Mouse (Mus musculus): ENCODE results near the gene Map4k1. TPM values are rescaled to one million over a fixed set of nuclear protein-coding genes. Genes with fewer than 3 reads are reported as not detected.

Gene Map4k1
- polyA plus RNA-seq, 1 experiment from 2014 or later: 4.7 TPM

GRCm38 (mm10) chr7:28991616-28992015 lies 9.8 kb downstream of the Map4k1 start:
- DNase-seq (ENCODE audit: low read depth, low spot score) (no peak), ATAC-seq (no peak)
- ChIA-PET POLR2A (interaction anchor here (0.7 to 0.9 kb wide), 2 partner anchors 11 to 33 kb away, joined by 3 read pairs; no protein-coding TSS in a partner anchor), CTCF (interaction anchor here (0.9 kb wide), 1 partner anchor 48 kb away, joined by 4 read pairs; no protein-coding TSS in a partner anchor)
- no peaks in the 10 kb centered on the region for H3K27me3 ChIP-seq
- in situ Hi-C loops (cut with MboI; ENCODE audit: low pct_unique_long_range_greater_than_20kb): no loop called here
- TF ChIP-seq CTCF (IDR thresholded peaks at IDR 0.05): no peak

GRCm38 (mm10) chr7:28992997-28993396 lies 11.1 kb downstream of the Map4k1 start:
- in situ Hi-C loops (cut with MboI; ENCODE audit: low pct_unique_long_range_greater_than_20kb): no loop called here
- ATAC-seq: no peak
- POLR2A ChIA-PET: no interaction called here
- CTCF ChIA-PET: interaction anchor here (0.5 to 1.0 kb wide), 2 partner anchors 10 to 63 kb away, joined by 3 read pairs; no protein-coding TSS in a partner anchor
- no peak for DNase-seq (ENCODE audit: low read depth, low spot score)
- no peak for TF ChIP-seq CTCF (IDR thresholded peaks at IDR 0.05)
- no peaks in the 10 kb centered on the region for H3K27me3 ChIP-seq

GRCm38 (mm10) chr7:28993402-28993801 lies 11.6 kb downstream of the Map4k1 start:
- POLR2A ChIA-PET: no interaction called here
- no peak for ATAC-seq
- in situ Hi-C loops (cut with MboI; ENCODE audit: low pct_unique_long_range_greater_than_20kb): no loop called here
- no peaks in the 10 kb centered on the region for H3K27me3 ChIP-seq
- TF ChIP-seq CTCF (IDR thresholded peaks at IDR 0.05): no peak
- CTCF ChIA-PET: interaction anchor here (1.0 kb wide), 1 partner anchor 9 kb away, joined by 3 read pairs; no protein-coding TSS in a partner anchor
- no peak for DNase-seq (ENCODE audit: low read depth, low spot score)

- no peaks in the 10 kb centered on the region for H3K27me3 ChIP-seq
- TF ChIP-seq CTCF (IDR thresholded peaks at IDR 0.05): no peak
- DNase-seq (ENCODE audit: low read depth, low spot score) (no peak), ATAC-seq (peak; percentile 38)
- in situ Hi-C loops (cut with MboI; ENCODE audit: low pct_unique_long_range_greater_than_20kb): no loop called here
- POLR2A ChIA-PET: interaction anchor here (0.9 kb wide), 1 partner anchor 19 kb away, joined by 4 read pairs; no protein-coding TSS in a partner anchor
- CTCF ChIA-PET: no interaction called here
Measured at GRCm38 (mm10) chr7:29000651-29001605, 19.1 kb downstream of the Map4k1 start.

DNA sequence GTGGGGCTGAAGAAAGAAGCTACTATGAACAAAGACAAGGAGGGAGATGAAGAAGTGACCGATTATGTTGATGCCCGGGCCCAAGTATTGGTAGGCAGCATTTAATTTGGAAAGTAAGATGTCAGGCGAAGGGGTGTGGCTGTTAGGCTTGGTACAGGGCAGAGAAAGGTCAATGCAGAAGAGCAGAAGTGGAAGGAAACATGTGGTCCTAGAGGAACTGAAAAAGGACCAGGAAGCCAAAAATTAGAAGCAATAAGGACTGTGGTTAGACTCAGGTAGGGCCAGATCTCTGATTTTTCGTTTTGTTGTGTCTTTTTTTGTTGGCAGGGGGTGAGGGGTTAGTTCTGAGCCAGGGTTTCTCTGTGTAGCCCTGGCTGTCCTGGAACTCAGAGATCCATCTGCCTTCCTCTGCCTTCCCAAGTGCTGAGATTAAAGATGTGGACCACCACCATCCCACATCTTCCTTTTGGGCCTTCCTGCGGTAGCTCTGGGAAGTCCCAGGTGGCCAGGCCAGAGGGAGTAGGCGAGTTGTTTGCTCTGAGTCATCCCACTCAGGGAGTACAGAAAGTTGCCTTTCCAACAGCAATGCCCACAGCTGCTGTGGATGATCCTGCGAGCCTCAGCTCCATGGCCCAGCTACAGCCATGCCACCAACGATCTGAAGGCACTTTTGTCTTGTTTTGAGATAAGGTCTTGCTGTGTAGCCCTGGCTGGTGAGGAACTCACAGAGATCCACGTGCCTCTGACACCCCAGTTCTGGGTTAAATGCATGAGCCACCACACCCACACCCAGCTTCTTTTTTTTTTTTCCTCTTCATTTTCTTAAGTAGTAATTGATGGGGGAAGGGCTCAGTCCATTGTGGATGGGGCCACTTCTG lies 25.6 kb downstream of the Map4k1 start:
- no peak for TF ChIP-seq CTCF (IDR thresholded peaks at IDR 0.05)
- no peak for ATAC-seq
- in situ Hi-C loops (cut with MboI; ENCODE audit: low pct_unique_long_range_greater_than_20kb): no loop called here
- CTCF ChIA-PET: interaction anchor here (1.4 kb wide), 1 partner anchor 11 kb away, joined by 3 read pairs; no protein-coding TSS in a partner anchor
- H3K27me3 ChIP-seq: peaks cover 5% of the 10 kb centered on the region
- DNase-seq (ENCODE audit: low read depth, low spot score): no peak
- POLR2A ChIA-PET: no interaction called here

DNA sequence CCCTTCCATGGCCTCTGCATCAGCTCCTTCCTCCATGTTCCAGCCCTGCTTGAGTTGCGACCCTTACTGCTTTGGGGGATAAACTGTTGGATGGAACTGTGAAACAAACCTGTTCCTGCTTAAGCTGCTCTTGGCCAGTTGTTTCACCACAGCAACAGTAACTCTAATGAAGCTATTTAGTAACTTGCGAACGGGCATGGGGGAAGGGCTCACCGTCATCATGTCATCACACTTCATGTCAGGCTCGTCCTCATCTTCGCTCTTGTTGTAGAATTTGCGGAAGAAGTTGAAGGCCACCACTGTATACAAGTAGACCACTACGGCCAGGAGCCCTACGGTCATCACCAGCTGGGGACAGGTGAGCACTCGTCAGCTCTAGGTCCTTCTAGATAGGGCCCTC lies 26.3 kb downstream of the Map4k1 start:
- ATAC-seq (no peak), DNase-seq (ENCODE audit: low read depth, low spot score) (no peak)
- ChIA-PET CTCF (interaction anchor here (1.4 kb wide), 1 partner anchor 10 kb away, joined by 3 read pairs; no protein-coding TSS in a partner anchor), POLR2A (no interaction called here)
- in situ Hi-C loops (cut with MboI; ENCODE audit: low pct_unique_long_range_greater_than_20kb): no loop called here
- H3K27me3 ChIP-seq: peaks cover 5% of the 10 kb centered on the region
- no peak for TF ChIP-seq CTCF (IDR thresholded peaks at IDR 0.05)

GRCm38 (mm10) chr7:29008714-29009113 lies 26.9 kb downstream of the Map4k1 start:
- in situ Hi-C loops (cut with MboI; ENCODE audit: low pct_unique_long_range_greater_than_20kb): no loop called here
- TF ChIP-seq CTCF (IDR thresholded peaks at IDR 0.05): no peak
- ATAC-seq (no peak), DNase-seq (ENCODE audit: low read depth, low spot score) (no peak)
- CTCF ChIA-PET: no interaction called here
- POLR2A ChIA-PET: no interaction called here
- peaks cover 5% of the 10 kb centered on the region for H3K27me3 ChIP-seq

DNA sequence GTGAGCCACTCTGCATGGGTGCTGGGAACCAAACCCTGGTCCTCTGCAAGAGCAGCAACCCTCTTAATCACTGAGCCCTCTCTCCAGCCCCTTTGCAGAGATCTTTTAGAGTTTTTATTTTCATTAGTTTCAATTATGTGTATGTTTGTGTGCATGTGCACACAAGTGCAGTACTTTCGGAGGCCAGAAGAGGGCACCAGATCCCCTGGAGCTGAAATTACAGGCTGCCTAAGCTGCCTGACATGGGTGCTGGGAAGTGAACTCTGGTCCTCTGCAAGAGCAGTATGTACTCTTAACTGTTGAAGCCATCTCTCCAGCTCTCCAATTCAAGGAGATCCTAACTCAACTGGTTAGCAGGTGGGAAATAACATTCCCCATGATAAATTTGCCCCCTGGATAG lies 33.1 kb downstream of the Map4k1 start:
- ATAC-seq (no peak), DNase-seq (ENCODE audit: low read depth, low spot score) (no peak)
- no peak for TF ChIP-seq CTCF (IDR thresholded peaks at IDR 0.05)
- ChIA-PET CTCF (no interaction called here), POLR2A (no interaction called here)
- H3K27me3 ChIP-seq: peaks cover 7% of the 10 kb centered on the region
- in situ Hi-C loops (cut with MboI; ENCODE audit: low pct_unique_long_range_greater_than_20kb): no loop called here

GRCm38 (mm10) chr7:29016440-29016839 lies 34.6 kb downstream of the Map4k1 start:
- TF ChIP-seq CTCF (IDR thresholded peaks at IDR 0.05): no peak
- DNase-seq (ENCODE audit: low read depth, low spot score) (no peak), ATAC-seq (no peak)
- ChIA-PET POLR2A (interaction anchor here (0.6 kb wide), 1 partner anchor 104 kb away, joined by 4 read pairs; no protein-coding TSS in a partner anchor), CTCF (interaction anchor here (1.4 kb wide), 1 partner anchor 23 kb away, joined by 3 read pairs; no protein-coding TSS in a partner anchor)
- peaks cover 7% of the 10 kb centered on the region for H3K27me3 ChIP-seq
- in situ Hi-C loops (cut with MboI; ENCODE audit: low pct_unique_long_range_greater_than_20kb): no loop called here

GRCm38 (mm10) chr7:29017222-29017621 lies 35.4 kb downstream of the Map4k1 start:
- peaks cover 7% of the 10 kb centered on the region for H3K27me3 ChIP-seq
- in situ Hi-C loops (cut with MboI; ENCODE audit: low pct_unique_long_range_greater_than_20kb): no loop called here
- ChIA-PET POLR2A (no interaction called here), CTCF (interaction anchor here (1.4 kb wide), 1 partner anchor 23 kb away, joined by 3 read pairs; no protein-coding TSS in a partner anchor)
- no peak for TF ChIP-seq CTCF (IDR thresholded peaks at IDR 0.05)
- ATAC-seq (no peak), DNase-seq (ENCODE audit: low read depth, low spot score) (no peak)

Data from Patski (cell line).